Mouse (Mus musculus): ENCODE data around the gene Slc17a6.
"Not testable (repeated sequence)": the region's sequence is repeated elsewhere in the genome, so short reads cannot be mapped to it uniquely, and the experiment has no call there.

Gene Slc17a6

DNA sequence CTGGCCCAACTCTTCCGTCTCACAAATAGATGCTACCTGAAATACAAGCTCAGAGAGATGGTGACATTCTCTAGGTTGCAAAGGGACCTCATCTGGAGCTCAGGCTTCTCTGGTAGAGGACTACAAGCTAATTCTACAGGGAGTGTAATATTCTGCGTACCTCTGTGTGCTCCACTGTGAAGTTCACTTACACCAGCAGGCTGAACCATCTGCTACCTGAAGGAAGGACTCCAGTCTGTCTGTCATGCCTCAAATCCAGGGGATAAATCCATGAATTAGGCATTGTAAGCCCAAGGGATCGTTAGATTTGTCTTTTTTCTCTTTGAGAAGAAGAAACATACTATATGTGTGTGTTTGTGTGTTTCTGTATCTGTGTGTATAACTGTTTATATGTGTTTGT is 9.4 kb downstream of the Slc17a6 start:
- no peaks in the 10 kb centered on the region for H3K36me3 ChIP-seq (ENCODE audit: insufficient read depth, low read length)
- H3K9me3 ChIP-seq (ENCODE audit: low read length): no peaks in the 10 kb centered on the region
- peaks cover 19% of the 10 kb centered on the region for H3K4me1 ChIP-seq (replicated peaks; ENCODE audit: low read depth, low read length)
- TF ChIP-seq CTCF (conservative IDR thresholded peaks at IDR 0.05; ENCODE audit: low read length) (no peak), NANOG (IDR thresholded peaks at IDR 0.05; ENCODE audit: borderline replicate concordance, low read length) (no peak), POU5F1 (IDR thresholded peaks at IDR 0.05; ENCODE audit: borderline replicate concordance, low read length) (no peak)
- H3K4me3 ChIP-seq (replicated peaks; ENCODE audit: low read length): no peak overlapping the region
- peaks cover 17% of the 10 kb centered on the region for H3K27me3 ChIP-seq (ENCODE audit: insufficient read depth, low read length)

- TF ChIP-seq NANOG (IDR thresholded peaks at IDR 0.05; ENCODE audit: borderline replicate concordance, low read length) (no peak), POU5F1 (IDR thresholded peaks at IDR 0.05; ENCODE audit: borderline replicate concordance, low read length) (no peak), CTCF (conservative IDR thresholded peaks at IDR 0.05; ENCODE audit: low read length) (no peak)
- H3K9me3 ChIP-seq (ENCODE audit: low read length): no peaks in the 10 kb centered on the region
- no peaks in the 10 kb centered on the region for H3K36me3 ChIP-seq (ENCODE audit: insufficient read depth, low read length)
- peaks cover 4% of the 10 kb centered on the region for H3K4me1 ChIP-seq (replicated peaks; ENCODE audit: low read depth, low read length)
- H3K27me3 ChIP-seq (ENCODE audit: insufficient read depth, low read length): 0 out of 2 replicates have a peak, but pooled peaks cover 6% of the 10 kb centered on the region
- H3K4me3 ChIP-seq (replicated peaks; ENCODE audit: low read length): no peak overlapping the region
Observed at GRCm38 (mm10) chr7:51632543-51633229, 10.9 kb downstream of the Slc17a6 start.

DNA sequence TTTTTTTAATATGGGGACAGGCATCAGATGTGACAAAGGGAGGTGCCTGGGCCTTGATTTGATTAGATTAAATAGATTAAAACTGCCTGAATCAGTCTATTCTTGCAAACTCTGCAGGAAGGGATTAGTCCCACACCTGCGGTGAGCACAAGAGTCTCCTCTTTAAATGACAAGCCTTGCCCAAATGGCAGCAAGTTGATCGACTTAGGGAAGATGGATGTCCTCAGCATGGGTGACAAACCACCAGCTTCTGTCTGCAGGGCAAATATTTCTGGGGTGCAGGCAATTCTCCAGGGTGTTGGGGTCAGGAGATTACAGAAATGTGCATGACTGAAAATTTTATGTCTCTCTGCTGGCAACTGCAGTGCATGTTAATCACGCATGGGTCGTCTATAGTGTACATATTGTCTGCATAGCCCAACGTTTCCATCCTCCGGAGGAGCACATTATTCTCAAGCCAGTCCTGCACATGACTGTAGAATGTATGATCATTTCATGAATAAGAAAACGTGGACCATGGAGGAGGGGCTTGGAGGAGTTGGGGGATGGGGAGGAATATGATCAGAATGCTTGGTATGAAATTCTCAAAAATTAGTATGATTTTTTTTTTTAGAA is 11.5 kb downstream of the Slc17a6 start:
- no peak overlapping the region for H3K4me3 ChIP-seq (replicated peaks; ENCODE audit: low read length)

GRCm38 (mm10) chr7:51657152-51657551 is 35.3 kb downstream of the Slc17a6 start:
- H3K9me3 ChIP-seq (ENCODE audit: low read length): peaks cover 10% of the 10 kb centered on the region

More for the DNA sequence above, 11.5 kb downstream of the Slc17a6 start:
- TF ChIP-seq NANOG (IDR thresholded peaks at IDR 0.05; ENCODE audit: borderline replicate concordance, low read length) (no peak), POU5F1 (IDR thresholded peaks at IDR 0.05; ENCODE audit: borderline replicate concordance, low read length) (no peak), CTCF (conservative IDR thresholded peaks at IDR 0.05; ENCODE audit: low read length) (no peak)
- no peaks in the 10 kb centered on the region for H3K4me1 ChIP-seq (replicated peaks; ENCODE audit: low read depth, low read length)
- H3K36me3 ChIP-seq (ENCODE audit: insufficient read depth, low read length): no peaks in the 10 kb centered on the region
- no peaks in the 10 kb centered on the region for H3K9me3 ChIP-seq (ENCODE audit: low read length)
- 0 out of 2 replicates have a peak, but pooled peaks cover 2% of the 10 kb centered on the region for H3K27me3 ChIP-seq (ENCODE audit: insufficient read depth, low read length)

GRCm38 (mm10) chr7:51662441-51662840 is 40.6 kb downstream of the Slc17a6 start:
- H3K9me3 ChIP-seq (ENCODE audit: low read length): peaks cover under 1% of the 10 kb centered on the region; the same call in 1 of the 2 replicates
- no peaks in the 10 kb centered on the region for H3K4me1 ChIP-seq (replicated peaks; ENCODE audit: low read depth, low read length)
- TF ChIP-seq POU5F1 (IDR thresholded peaks at IDR 0.05; ENCODE audit: borderline replicate concordance, low read length) (no peak), CTCF (conservative IDR thresholded peaks at IDR 0.05; ENCODE audit: low read length) (no peak), NANOG (IDR thresholded peaks at IDR 0.05; ENCODE audit: borderline replicate concordance, low read length) (no peak)
- no peaks in the 10 kb centered on the region for H3K27me3 ChIP-seq (ENCODE audit: insufficient read depth, low read length)
- no peaks in the 10 kb centered on the region for H3K36me3 ChIP-seq (ENCODE audit: insufficient read depth, low read length)
- H3K4me3 ChIP-seq (replicated peaks; ENCODE audit: low read length): no peak overlapping the region

More at GRCm38 (mm10) chr7:51657152-51657551, 35.3 kb downstream of the Slc17a6 start:
- no peak for TF ChIP-seq CTCF (conservative IDR thresholded peaks at IDR 0.05; ENCODE audit: low read length)
- Histone ChIP-seq H3K27me3 (ENCODE audit: insufficient read depth, low read length) (no peaks in the 10 kb centered on the region), H3K4me1 (replicated peaks; ENCODE audit: low read depth, low read length) (no peaks in the 10 kb centered on the region), H3K4me3 (replicated peaks; ENCODE audit: low read length) (no peak overlapping the region), H3K36me3 (ENCODE audit: insufficient read depth, low read length) (no peaks in the 10 kb centered on the region)

DNA sequence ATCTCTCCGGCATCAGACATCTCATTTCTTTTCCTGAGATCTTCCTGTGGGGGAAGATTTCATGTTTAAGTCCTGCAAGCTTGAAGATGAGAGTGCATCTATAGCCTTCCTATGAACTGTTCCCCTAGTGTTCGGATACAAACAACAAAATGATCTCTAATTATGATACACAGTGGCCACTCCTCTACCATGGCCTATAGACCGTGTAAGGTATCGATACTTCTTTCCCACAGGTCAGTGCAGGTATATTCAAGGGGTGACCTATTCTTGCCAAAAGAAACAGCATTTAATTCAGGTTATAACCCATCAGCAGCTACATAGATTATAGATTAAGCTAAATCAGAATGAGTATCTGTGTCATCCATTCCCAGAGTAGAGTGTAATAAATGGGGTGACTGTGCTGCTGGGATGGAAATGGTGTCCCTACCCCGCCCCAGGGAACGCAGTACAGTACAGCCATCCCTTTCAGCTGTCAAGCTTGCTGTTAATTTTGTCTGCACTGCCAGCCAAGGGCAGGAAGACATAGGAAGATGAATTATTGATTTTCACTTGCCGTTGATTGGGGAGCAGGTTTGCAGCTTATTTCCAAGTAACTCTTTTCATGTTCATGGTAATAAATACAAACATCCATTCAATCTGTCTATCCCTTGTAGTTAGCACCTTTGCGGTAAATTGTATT is 71.9 kb downstream of the Slc17a6 start:
- H3K36me3 ChIP-seq (ENCODE audit: insufficient read depth, low read length): no peaks in the 10 kb centered on the region
- no peaks in the 10 kb centered on the region for H3K9me3 ChIP-seq (ENCODE audit: low read length)
- no peaks in the 10 kb centered on the region for H3K4me1 ChIP-seq (replicated peaks; ENCODE audit: low read depth, low read length)
- no peak for TF ChIP-seq POU5F1 (IDR thresholded peaks at IDR 0.05; ENCODE audit: borderline replicate concordance, low read length)
- no peak for TF ChIP-seq CTCF (conservative IDR thresholded peaks at IDR 0.05; ENCODE audit: low read length)
- no peak for TF ChIP-seq NANOG (IDR thresholded peaks at IDR 0.05; ENCODE audit: borderline replicate concordance, low read length)
- no peaks in the 10 kb centered on the region for H3K27me3 ChIP-seq (ENCODE audit: insufficient read depth, low read length)
- no peak overlapping the region for H3K4me3 ChIP-seq (replicated peaks; ENCODE audit: low read length)

- no peak for TF ChIP-seq NANOG (IDR thresholded peaks at IDR 0.05; ENCODE audit: borderline replicate concordance, low read length)
- no peak for TF ChIP-seq CTCF (conservative IDR thresholded peaks at IDR 0.05; ENCODE audit: low read length)
- no peak for TF ChIP-seq POU5F1 (IDR thresholded peaks at IDR 0.05; ENCODE audit: borderline replicate concordance, low read length)
- Histone ChIP-seq H3K4me3 (replicated peaks; ENCODE audit: low read length) (no peak overlapping the region), H3K9me3 (ENCODE audit: low read length) (no peaks in the 10 kb centered on the region), H3K27me3 (ENCODE audit: insufficient read depth, low read length) (no peaks in the 10 kb centered on the region), H3K4me1 (replicated peaks; ENCODE audit: low read depth, low read length) (no peaks in the 10 kb centered on the region), H3K36me3 (ENCODE audit: insufficient read depth, low read length) (no peaks in the 10 kb centered on the region)
Observed at GRCm38 (mm10) chr7:51694452-51694851, 72.6 kb downstream of the Slc17a6 start.

DNA sequence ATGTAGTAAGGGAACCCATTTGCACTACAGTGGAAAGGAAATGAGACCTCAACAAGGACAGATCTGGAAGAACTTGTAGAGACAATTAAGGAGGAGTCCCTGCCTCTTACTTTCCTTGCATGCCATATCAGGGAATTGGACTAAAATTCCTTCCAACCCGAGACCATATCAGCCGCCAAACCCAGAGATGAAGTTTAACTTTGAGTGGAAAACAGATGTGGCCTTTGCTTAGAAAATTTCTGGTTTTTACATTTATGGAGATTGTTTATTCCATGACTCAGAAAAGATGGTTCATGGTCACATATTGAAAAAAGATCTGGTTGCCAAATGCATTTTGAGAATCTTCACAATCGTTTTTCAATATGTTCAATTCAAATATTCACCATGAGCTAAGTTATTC is 87.7 kb downstream of the Slc17a6 start:
- H3K36me3 ChIP-seq (ENCODE audit: insufficient read depth, low read length): no peaks in the 10 kb centered on the region
- H3K9me3 ChIP-seq (ENCODE audit: low read length): no peaks in the 10 kb centered on the region

DNA sequence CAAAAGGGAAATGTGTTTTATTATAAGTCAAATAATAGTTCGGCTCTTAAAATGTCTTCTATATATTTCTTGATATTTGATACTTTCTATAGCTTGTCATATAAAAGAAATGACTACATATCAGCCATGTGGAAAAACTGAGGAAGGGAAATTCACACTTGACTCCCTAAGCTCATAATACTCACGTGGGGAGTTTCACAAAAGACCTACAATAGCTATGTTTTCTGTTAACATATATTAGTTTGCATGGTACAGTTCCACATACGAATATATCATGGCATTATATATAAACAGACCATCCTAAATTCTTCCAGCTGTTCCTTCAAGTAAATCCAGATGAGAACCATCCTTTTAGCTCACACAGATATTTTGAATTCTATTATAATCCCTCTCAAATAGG is 88.5 kb downstream of the Slc17a6 start:
- not testable (repeated sequence) for H3K36me3 ChIP-seq (ENCODE audit: insufficient read depth, low read length); H3K9me3 ChIP-seq (ENCODE audit: low read length); H3K4me3 ChIP-seq (replicated peaks; ENCODE audit: low read length); H3K27me3 ChIP-seq (ENCODE audit: insufficient read depth, low read length); H3K4me1 ChIP-seq (replicated peaks; ENCODE audit: low read depth, low read length)

More for the DNA sequence above, 87.7 kb downstream of the Slc17a6 start:
- Histone ChIP-seq H3K4me1 (replicated peaks; ENCODE audit: low read depth, low read length) (no peaks in the 10 kb centered on the region), H3K27me3 (ENCODE audit: insufficient read depth, low read length) (no peaks in the 10 kb centered on the region), H3K4me3 (replicated peaks; ENCODE audit: low read length) (no peak overlapping the region)
- TF ChIP-seq POU5F1 (IDR thresholded peaks at IDR 0.05; ENCODE audit: borderline replicate concordance, low read length) (no peak), NANOG (IDR thresholded peaks at IDR 0.05; ENCODE audit: borderline replicate concordance, low read length) (no peak), CTCF (conservative IDR thresholded peaks at IDR 0.05; ENCODE audit: low read length) (no peak)
